14 mouse cellular contexts compared by ENCODE assay signal in genomic region chr2:168010893-168011292, GRCm38 (mm10). TPM values are rescaled to one million over a fixed set of nuclear protein-coding genes. Genes with fewer than 3 reads are reported as not detected.
DNase-seq lines count a peak whose midpoint lies in the region; ATAC-seq and TF ChIP-seq lines count a peak whose summit lies in the region.
"Had no signal": no experiment of that assay in that cellular context is flagged by ENCODE, and none has a peak within 500 bp of the region (broad histone marks: within the 10 kb centered on the region; RNA-seq: fewer than 3 reads in every experiment).

No protein-coding gene starts in this region.

- peak overlapping the region; percentile 30; the same call in 1 of the 2 replicates for H3K9ac ChIP-seq in heart, embryonic 14.5 days (ENCODE audit: low read length)
- H3K9ac ChIP-seq in stomach, embryonic 15.5 days = no peak overlapping the region
- no peak overlapping the region for H3K9ac ChIP-seq in stomach, postnatal 0 days (ENCODE audit: low read length)
- H3K9ac ChIP-seq in embryonic facial prominence, embryonic 15.5 days = no peak overlapping the region
- H3K9ac ChIP-seq: liver, embryonic 15.5 days had no signal

- peaks cover 10 to 11% of the 10 kb centered on the region in 2 experiments for H3K4me1 ChIP-seq in heart, embryonic 14.5 days (ENCODE audit: control insufficient read depth in 2 of 2, insufficient read depth in 2 of 2, low read length in 2 of 2)
- H3K4me1 ChIP-seq in stomach, embryonic 15.5 days = peaks cover 25% of the 10 kb centered on the region
- H3K4me1 ChIP-seq in stomach, postnatal 0 days (replicated peaks; ENCODE audit: control insufficient read depth, insufficient read depth) = no peaks in the 10 kb centered on the region; the same call in 1 of the 2 replicates
- H3K4me1 ChIP-seq in embryonic facial prominence, embryonic 15.5 days = peaks cover 45% of the 10 kb centered on the region

- ATAC-seq in heart, embryonic 14.5 days (ENCODE audit: insufficient number of reproducible peaks, insufficient read depth, low FRiP score, low read depth) = no peak
- no peak for ATAC-seq in stomach, embryonic 15.5 days (ENCODE audit: insufficient read depth, low FRiP score, low read depth)
- no peak for ATAC-seq in stomach, postnatal 0 days (ENCODE audit: low FRiP score, low TSS enrichment)
- ATAC-seq in embryonic facial prominence, embryonic 15.5 days (ENCODE audit: insufficient number of reproducible peaks, low FRiP score, low TSS enrichment, low read depth) = peak; percentile 55; the same call in 1 of the 2 replicates
- ATAC-seq: activated CD4-positive, CD25-positive, alpha-beta regulatory T cell, adult 4 months; forebrain, embryonic 14.5 days; midbrain, embryonic 16.5 days had no signal

- H3K4me2 ChIP-seq in heart, embryonic 14.5 days (ENCODE audit: low read length) = no peak overlapping the region
- H3K4me2 ChIP-seq in stomach, embryonic 15.5 days = no peak overlapping the region
- no peak overlapping the region for H3K4me2 ChIP-seq in stomach, postnatal 0 days (replicated peaks; ENCODE audit: low read depth)
- no peak overlapping the region for H3K4me2 ChIP-seq in embryonic facial prominence, embryonic 15.5 days (replicated peaks)
- H3K4me2 ChIP-seq: liver, embryonic 15.5 days had no signal

- 34% methylated on average over 11 of the region's 11 CpGs for WGBS in heart, embryonic 14.5 days
- WGBS in stomach, embryonic 15.5 days = 33% methylated on average over 11 of the region's 11 CpGs
- WGBS in stomach, postnatal 0 days = 37% methylated on average over 11 of the region's 11 CpGs
- WGBS in embryonic facial prominence, embryonic 15.5 days = 17% methylated on average over 11 of the region's 11 CpGs

- no peaks in the 10 kb centered on the region for H3K36me3 ChIP-seq in heart, embryonic 14.5 days (ENCODE audit: control insufficient read depth, insufficient read depth, low read length)
- no peaks in the 10 kb centered on the region for H3K36me3 ChIP-seq in stomach, embryonic 15.5 days
- H3K36me3 ChIP-seq in stomach, postnatal 0 days (ENCODE audit: control insufficient read depth, insufficient read depth, low read length) = no peaks in the 10 kb centered on the region
- no peaks in the 10 kb centered on the region for H3K36me3 ChIP-seq in embryonic facial prominence, embryonic 15.5 days
- H3K36me3 ChIP-seq: liver, embryonic 15.5 days had no signal

- TF ChIP-seq CTCF in stomach, postnatal 0 days (IDR thresholded peaks at IDR 0.05; ENCODE audit: low read depth) = no peak

- H3K4me3 ChIP-seq in heart, embryonic 14.5 days (ENCODE audit: control insufficient read depth in 1 of 2, insufficient read depth in 1 of 2, low read depth in 1 of 2, low read length in 2 of 2) = no peak overlapping the region
- no peak overlapping the region for H3K4me3 ChIP-seq in stomach, embryonic 15.5 days (replicated peaks)
- no peak overlapping the region for H3K4me3 ChIP-seq in stomach, postnatal 0 days (ENCODE audit: low read depth, low read length)
- H3K4me3 ChIP-seq in embryonic facial prominence, embryonic 15.5 days (replicated peaks) = no peak overlapping the region
- H3K4me3 ChIP-seq: liver, embryonic 15.5 days had no signal

- H3K9me3 ChIP-seq in heart, embryonic 14.5 days (ENCODE audit: control insufficient read depth, low read length) = no peaks in the 10 kb centered on the region
- H3K9me3 ChIP-seq in stomach, embryonic 15.5 days = no peaks in the 10 kb centered on the region
- no peaks in the 10 kb centered on the region for H3K9me3 ChIP-seq in stomach, postnatal 0 days (ENCODE audit: control insufficient read depth, low read length)
- H3K9me3 ChIP-seq in embryonic facial prominence, embryonic 15.5 days (replicated peaks) = no peaks in the 10 kb centered on the region
- H3K9me3 ChIP-seq: liver, embryonic 15.5 days had no signal

- no peak for TF ChIP-seq EP300 in stomach, postnatal 0 days (optimal IDR thresholded peaks at IDR 0.05)

- DNase-seq in heart, adult 11 months = no peak
- DNase-seq in stomach, postnatal 0 days (ENCODE audit: low spot score) = no peak
- DNase-seq in layer of hippocampus, postnatal 10 days (ENCODE audit: low spot score in 2 of 2) = no peak
- DNase-seq in retina, postnatal 1 day = no peak
- DNase-seq in lung, postnatal 4 days = no peak
- DNase-seq: heart, postnatal 36 days; lung, postnatal 36 days had no signal

- no peak overlapping the region for H3K27ac ChIP-seq in heart, embryonic 14.5 days (replicated peaks in 1 of 2; ENCODE audit: control insufficient read depth in 1 of 2, insufficient read depth in 1 of 2, low read depth in 2 of 2, low read length in 2 of 2)
- H3K27ac ChIP-seq in stomach, embryonic 15.5 days = peak overlapping the region; percentile 18; the same call in 1 of the 2 replicates
- H3K27ac ChIP-seq in stomach, postnatal 0 days (replicated peaks) = no peak overlapping the region
- peak overlapping the region; percentile 39 for H3K27ac ChIP-seq in embryonic facial prominence, embryonic 15.5 days (replicated peaks)
- H3K27ac ChIP-seq: liver, embryonic 15.5 days had no signal

- H3K27me3 ChIP-seq in heart, embryonic 14.5 days (ENCODE audit: control insufficient read depth, insufficient read depth, low read length) = no peaks in the 10 kb centered on the region
- no peaks in the 10 kb centered on the region for H3K27me3 ChIP-seq in stomach, embryonic 15.5 days (replicated peaks)
- H3K27me3 ChIP-seq in stomach, postnatal 0 days (ENCODE audit: control insufficient read depth, insufficient read depth, low read length) = no peaks in the 10 kb centered on the region
- H3K27me3 ChIP-seq in embryonic facial prominence, embryonic 15.5 days = no peaks in the 10 kb centered on the region
- H3K27me3 ChIP-seq: liver, embryonic 15.5 days had no signal

RNA-seq across cellular contexts. Expression of gene Ripor3, which starts 0.5 kb away (rescaled TPM):
- 0.81 and 1.00 TPM in 2 replicates for polyA plus RNA-seq in heart, embryonic 14.5 days (2014; fragmentation: Nextera tagmentation; extraction: Ambion mirVana)
- 3.5 and 4.5 TPM in 2 replicates for polyA plus RNA-seq in stomach, embryonic 15.5 days (2015; fragmentation: Nextera tagmentation; extraction: Ambion mirVana)
- polyA plus RNA-seq in stomach, postnatal 0 days (2015; fragmentation: Nextera tagmentation; extraction: Ambion mirVana) = 3.0 and 3.2 TPM in 2 replicates
- 8.3 and 8.4 TPM in 2 replicates for polyA plus RNA-seq in embryonic facial prominence, embryonic 15.5 days (2015; fragmentation: Nextera tagmentation; extraction: Ambion mirVana)
- total RNA-seq in layer of hippocampus, postnatal 10 days (2021) = under 1 TPM; 0.43 to 0.62 TPM

Comparison
In these comparisons a context has a peak if more than half of its experiments do, and no peak if none do; other contexts are left out.
1. H3K27ac ChIP-seq: peak in stomach, embryonic 15.5 days (single experiment) and embryonic facial prominence, embryonic 15.5 days (single experiment); none in heart, embryonic 14.5 days (0 of 2) and stomach, postnatal 0 days (single experiment).